Mouse (Mus musculus) midbrain, embryonic 10.5 days (tissue): ENCODE results near the gene Aebp2. TPM values are rescaled to one million over a fixed set of nuclear protein-coding genes. Genes with fewer than 3 reads are reported as not detected.

Source experiments
- polyA plus RNA-seq: library from polyadenylated mRNA; unstranded; fragments of >200 nt; fragmentation: Nextera tagmentation; extraction: Ambion mirVana; gene quantifications from 2 replicates; pipeline ENCODE4 v1.2.1, GENCODE M21; 2016

Gene Aebp2
- polyA plus RNA-seq, 1 experiment from 2014 or later = 12.3 TPM

Other genes starting within 250 kb of the Aebp2 start
- gene Plekha5, start 198.6 kb upstream of the Aebp2 start, polyA plus RNA-seq = 45.9 and 50.7 TPM in 2 replicates
- not detected in 2 replicates for gene Gm11077, start 106.6 kb downstream of the Aebp2 start, polyA plus RNA-seq